Mouse (Mus musculus): ENCODE measurements at regions not wholly inside any gene's neighbourhood (a gene's known extent, or its start where the extent isn't known, plus 50 kb on each side); places are given as distances from the start of the nearest gene placed in this dataset.
A peak's percentile ranks its signal among the peaks of the same experiment; 100 is the strongest.

DNA sequence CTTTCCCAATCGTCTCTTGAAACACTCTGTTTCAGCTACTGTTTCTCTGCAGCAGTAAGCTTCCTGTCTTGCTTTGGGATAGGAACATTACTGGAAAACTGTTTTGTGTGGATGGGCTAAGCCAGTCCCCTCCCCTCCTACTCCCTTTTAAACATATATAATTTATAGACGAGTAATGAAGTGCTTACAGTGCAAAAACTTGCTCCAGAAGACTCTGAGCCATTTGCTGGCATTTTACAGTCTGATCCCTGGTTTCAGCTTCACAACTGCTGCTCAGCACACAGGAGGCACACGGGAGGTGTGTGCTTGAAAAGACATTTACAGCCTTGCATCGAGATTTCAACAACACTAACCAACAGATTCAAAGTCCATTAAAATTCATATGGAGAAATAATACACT lies 534.6 kb downstream of the Nfib start:
- no peaks in the 10 kb centered on the region for H3K36me3 ChIP-seq (ENCODE audit: control insufficient read depth, insufficient read depth)
- no peak for TF ChIP-seq CEBPB (IDR thresholded peaks at IDR 0.05; ENCODE audit: low read depth)
- TF ChIP-seq MYOD1 (IDR thresholded peaks at IDR 0.05; ENCODE audit: control insufficient read depth, insufficient read length, low read depth): no peak
- no peak for TF ChIP-seq USF1 (IDR thresholded peaks at IDR 0.05; ENCODE audit: low read depth)
- no peak for TF ChIP-seq MAX (IDR thresholded peaks at IDR 0.05)
- no peak for TF ChIP-seq FOSL1 (IDR thresholded peaks at IDR 0.05; ENCODE audit: insufficient read depth, low read length, poor library complexity, severe bottlenecking)
- no peak for TF ChIP-seq MYOG (IDR thresholded peaks at IDR 0.05; ENCODE audit: control insufficient read depth, extremely low read depth, insufficient read length)
- no peak overlapping the region for H3ac ChIP-seq (ENCODE audit: control insufficient read depth, insufficient read length, low read depth)
- H3K79me2 ChIP-seq (ENCODE audit: control insufficient read depth, insufficient read depth): no peaks in the 10 kb centered on the region
- no peak overlapping the region for H3K4me3 ChIP-seq (ENCODE audit: insufficient read depth, poor library complexity, severe bottlenecking)
- no peaks in the 10 kb centered on the region for H3K27me3 ChIP-seq (ENCODE audit: control insufficient read depth, insufficient read depth, insufficient read length)
- no peaks in the 10 kb centered on the region for H3K79me3 ChIP-seq (ENCODE audit: low read depth)

DNA sequence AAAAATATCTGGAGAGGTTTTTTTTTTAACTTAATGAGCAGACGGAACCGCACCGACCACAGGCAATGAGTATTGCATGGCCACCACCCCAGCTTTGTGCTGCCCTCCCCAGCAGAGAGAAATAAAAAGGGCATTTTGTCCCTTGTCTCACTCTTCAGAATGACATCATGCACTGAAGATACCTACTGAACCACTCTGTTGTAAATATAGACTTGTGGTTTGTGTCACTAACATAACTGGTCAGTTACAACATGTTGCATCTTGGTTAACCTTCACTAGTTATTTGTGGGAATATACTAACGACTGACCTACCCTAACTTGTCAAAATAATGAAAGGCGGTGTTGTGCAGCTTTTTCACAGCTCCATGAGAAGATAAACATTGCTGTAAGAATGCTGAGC lies 537.5 kb downstream of the Nfib start:
- Histone ChIP-seq H3K27me3 (ENCODE audit: control insufficient read depth, insufficient read depth, insufficient read length) (no peaks in the 10 kb centered on the region), H3ac (ENCODE audit: control insufficient read depth, insufficient read length, low read depth) (no peak overlapping the region), H3K79me3 (ENCODE audit: low read depth) (no peaks in the 10 kb centered on the region), H3K36me3 (ENCODE audit: control insufficient read depth, insufficient read depth) (no peaks in the 10 kb centered on the region), H3K4me3 (ENCODE audit: insufficient read depth, poor library complexity, severe bottlenecking) (no peak overlapping the region), H3K79me2 (ENCODE audit: control insufficient read depth, insufficient read depth) (no peaks in the 10 kb centered on the region)
- TF ChIP-seq FOSL1 (IDR thresholded peaks at IDR 0.05; ENCODE audit: insufficient read depth, low read length, poor library complexity, severe bottlenecking): no peak
- no peak for TF ChIP-seq MYOD1 (IDR thresholded peaks at IDR 0.05; ENCODE audit: control insufficient read depth, insufficient read length, low read depth)
- TF ChIP-seq MAX (IDR thresholded peaks at IDR 0.05): no peak
- no peak for TF ChIP-seq MYOG (IDR thresholded peaks at IDR 0.05; ENCODE audit: control insufficient read depth, extremely low read depth, insufficient read length)
- no peak for TF ChIP-seq CEBPB (IDR thresholded peaks at IDR 0.05; ENCODE audit: low read depth)
- no peak for TF ChIP-seq USF1 (IDR thresholded peaks at IDR 0.05; ENCODE audit: low read depth)
- no peak for TF ChIP-seq CTCF (IDR thresholded peaks at IDR 0.05; ENCODE audit: control insufficient read depth, insufficient read depth, insufficient read length)

DNA sequence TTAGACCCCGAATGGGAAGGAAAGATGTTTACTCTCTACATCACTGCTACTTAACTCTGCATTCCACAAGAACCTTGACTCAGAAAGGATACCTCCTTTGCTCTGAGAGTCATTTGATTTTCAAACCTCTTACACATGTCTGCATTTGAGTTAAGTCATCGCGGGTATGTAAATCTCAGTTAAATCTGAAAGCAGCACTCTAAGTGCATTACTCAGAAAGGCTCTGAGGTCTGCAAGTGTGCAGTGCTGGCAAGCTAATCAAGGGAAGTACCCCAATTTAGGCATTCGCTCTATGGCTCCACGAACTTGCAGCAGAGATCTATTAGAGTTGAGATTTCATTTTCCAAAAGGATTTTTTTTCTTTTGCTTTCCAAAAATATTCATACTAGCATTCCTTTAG lies 538.2 kb downstream of the Nfib start:
- Histone ChIP-seq H3K79me2 (ENCODE audit: control insufficient read depth, insufficient read depth) (no peaks in the 10 kb centered on the region), H3K27me3 (ENCODE audit: control insufficient read depth, insufficient read depth, insufficient read length) (no peaks in the 10 kb centered on the region), H3K79me3 (ENCODE audit: low read depth) (no peaks in the 10 kb centered on the region), H3K4me3 (ENCODE audit: insufficient read depth, poor library complexity, severe bottlenecking) (no peak overlapping the region), H3K36me3 (ENCODE audit: control insufficient read depth, insufficient read depth) (no peaks in the 10 kb centered on the region), H3ac (ENCODE audit: control insufficient read depth, insufficient read length, low read depth) (no peak overlapping the region)
- TF ChIP-seq CEBPB (IDR thresholded peaks at IDR 0.05; ENCODE audit: low read depth): no peak
- no peak for TF ChIP-seq MAX (IDR thresholded peaks at IDR 0.05)
- TF ChIP-seq FOSL1 (IDR thresholded peaks at IDR 0.05; ENCODE audit: insufficient read depth, low read length, poor library complexity, severe bottlenecking): no peak

DNA sequence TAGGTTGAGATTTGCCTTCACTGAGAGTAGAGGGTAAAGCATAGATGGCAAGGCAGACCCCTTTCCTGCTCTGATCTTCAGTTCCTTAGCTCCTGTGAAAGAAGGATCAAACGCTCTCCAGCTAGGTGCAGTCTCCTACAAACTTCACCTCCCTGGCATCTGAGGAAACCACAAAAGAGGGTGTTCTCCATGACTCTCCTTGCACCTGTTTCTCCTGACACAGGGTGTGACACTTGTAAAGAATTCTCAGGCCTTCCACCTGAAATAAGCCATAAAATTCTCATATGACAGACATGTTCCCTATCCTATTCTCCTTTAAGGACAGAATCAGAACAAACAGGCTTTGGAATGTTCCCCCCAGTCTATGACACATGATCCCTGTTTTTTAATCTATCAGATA lies 538.7 kb downstream of the Nfib start:
- Histone ChIP-seq H3K36me3 (ENCODE audit: control insufficient read depth, insufficient read depth) (no peaks in the 10 kb centered on the region), H3K79me3 (ENCODE audit: low read depth) (no peaks in the 10 kb centered on the region), H3K27me3 (ENCODE audit: control insufficient read depth, insufficient read depth, insufficient read length) (no peaks in the 10 kb centered on the region), H3ac (ENCODE audit: control insufficient read depth, insufficient read length, low read depth) (no peak overlapping the region), H3K79me2 (ENCODE audit: control insufficient read depth, insufficient read depth) (no peaks in the 10 kb centered on the region), H3K4me3 (ENCODE audit: insufficient read depth, poor library complexity, severe bottlenecking) (no peak overlapping the region)
- TF ChIP-seq USF1 (IDR thresholded peaks at IDR 0.05; ENCODE audit: low read depth) (no peak), CTCF (IDR thresholded peaks at IDR 0.05; ENCODE audit: control insufficient read depth, insufficient read depth, insufficient read length) (no peak), CEBPB (IDR thresholded peaks at IDR 0.05; ENCODE audit: low read depth) (no peak), MAX (IDR thresholded peaks at IDR 0.05) (no peak), FOSL1 (IDR thresholded peaks at IDR 0.05; ENCODE audit: insufficient read depth, low read length, poor library complexity, severe bottlenecking) (no peak), MYOD1 (IDR thresholded peaks at IDR 0.05; ENCODE audit: control insufficient read depth, insufficient read length, low read depth) (no peak)

DNA sequence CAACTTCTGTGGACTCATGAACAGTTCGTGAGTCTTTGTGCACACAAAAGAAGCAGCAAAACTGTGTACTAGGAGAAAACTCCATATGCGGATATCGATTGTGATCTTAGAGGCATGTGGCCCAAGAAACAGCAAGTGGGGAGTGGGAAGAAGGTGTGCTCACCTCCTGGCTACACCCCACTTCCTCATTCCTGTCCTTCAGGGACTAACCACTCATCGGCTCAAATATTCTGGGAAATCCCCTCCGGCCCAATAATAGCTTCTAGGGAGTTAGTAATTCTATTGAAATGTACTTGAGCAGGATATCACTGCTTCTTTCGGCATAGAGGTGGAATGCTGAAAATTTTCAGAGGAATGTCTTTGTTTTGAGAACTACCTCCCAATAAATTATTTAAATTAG lies 539.5 kb downstream of the Nfib start:
- Histone ChIP-seq H3K36me3 (ENCODE audit: control insufficient read depth, insufficient read depth) (no peaks in the 10 kb centered on the region), H3K79me2 (ENCODE audit: control insufficient read depth, insufficient read depth) (no peaks in the 10 kb centered on the region), H3K4me3 (ENCODE audit: insufficient read depth, poor library complexity, severe bottlenecking) (no peak overlapping the region), H3K79me3 (ENCODE audit: low read depth) (no peaks in the 10 kb centered on the region), H3ac (ENCODE audit: control insufficient read depth, insufficient read length, low read depth) (no peak overlapping the region), H3K27me3 (ENCODE audit: control insufficient read depth, insufficient read depth, insufficient read length) (no peaks in the 10 kb centered on the region)
- TF ChIP-seq MYOG (IDR thresholded peaks at IDR 0.05; ENCODE audit: control insufficient read depth, extremely low read depth, insufficient read length) (no peak), USF1 (IDR thresholded peaks at IDR 0.05; ENCODE audit: low read depth) (no peak), CTCF (IDR thresholded peaks at IDR 0.05; ENCODE audit: control insufficient read depth, insufficient read depth, insufficient read length) (no peak), CEBPB (IDR thresholded peaks at IDR 0.05; ENCODE audit: low read depth) (no peak), MYOD1 (IDR thresholded peaks at IDR 0.05; ENCODE audit: control insufficient read depth, insufficient read length, low read depth) (no peak), FOSL1 (IDR thresholded peaks at IDR 0.05; ENCODE audit: insufficient read depth, low read length, poor library complexity, severe bottlenecking) (no peak), MAX (IDR thresholded peaks at IDR 0.05) (no peak)

DNA sequence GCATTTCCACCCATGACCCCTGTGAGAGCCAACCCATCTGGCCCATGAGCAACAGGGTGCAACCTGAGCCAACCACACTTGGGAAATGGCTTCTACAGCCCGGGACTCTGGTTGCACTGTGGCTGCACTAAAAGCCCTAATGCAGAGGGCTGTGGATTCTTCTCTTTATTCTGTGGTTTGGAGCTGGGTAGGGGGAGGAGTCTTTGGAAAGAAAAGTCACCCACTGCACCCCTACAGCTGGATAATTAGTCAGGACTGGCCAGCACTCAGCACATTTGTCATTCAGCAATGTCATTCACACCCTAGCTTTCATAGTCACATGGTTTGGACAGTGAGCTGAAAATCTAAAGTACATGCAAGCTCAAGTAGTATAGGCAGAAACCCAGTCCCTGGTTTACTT lies 541.5 kb downstream of the Nfib start:
- no peaks in the 10 kb centered on the region for H3K36me3 ChIP-seq (ENCODE audit: control insufficient read depth, insufficient read depth)
- H3K4me3 ChIP-seq (ENCODE audit: insufficient read depth, poor library complexity, severe bottlenecking): no peak overlapping the region
- H3ac ChIP-seq (ENCODE audit: control insufficient read depth, insufficient read length, low read depth): no peak overlapping the region
- no peaks in the 10 kb centered on the region for H3K79me3 ChIP-seq (ENCODE audit: low read depth)
- TF ChIP-seq MYOG (IDR thresholded peaks at IDR 0.05; ENCODE audit: control insufficient read depth, extremely low read depth, insufficient read length): no peak
- TF ChIP-seq CTCF (IDR thresholded peaks at IDR 0.05; ENCODE audit: control insufficient read depth, insufficient read depth, insufficient read length): no peak
- TF ChIP-seq MAX (IDR thresholded peaks at IDR 0.05): no peak
- TF ChIP-seq MYOD1 (IDR thresholded peaks at IDR 0.05; ENCODE audit: control insufficient read depth, insufficient read length, low read depth): peak; percentile 53
- peak; percentile 64 for TF ChIP-seq USF1 (IDR thresholded peaks at IDR 0.05; ENCODE audit: low read depth)
- no peak for TF ChIP-seq FOSL1 (IDR thresholded peaks at IDR 0.05; ENCODE audit: insufficient read depth, low read length, poor library complexity, severe bottlenecking)
- no peak for TF ChIP-seq CEBPB (IDR thresholded peaks at IDR 0.05; ENCODE audit: low read depth)
- no peaks in the 10 kb centered on the region for H3K27me3 ChIP-seq (ENCODE audit: control insufficient read depth, insufficient read depth, insufficient read length)
- no peaks in the 10 kb centered on the region for H3K79me2 ChIP-seq (ENCODE audit: control insufficient read depth, insufficient read depth)
